Mouse (Mus musculus): Measurements from ENCODE around the gene Rapgef5.
"Not testable (repeated sequence)": the region's sequence is repeated elsewhere in the genome, so short reads cannot be mapped to it uniquely, and the experiment has no call there.

Gene Rapgef5

DNA sequence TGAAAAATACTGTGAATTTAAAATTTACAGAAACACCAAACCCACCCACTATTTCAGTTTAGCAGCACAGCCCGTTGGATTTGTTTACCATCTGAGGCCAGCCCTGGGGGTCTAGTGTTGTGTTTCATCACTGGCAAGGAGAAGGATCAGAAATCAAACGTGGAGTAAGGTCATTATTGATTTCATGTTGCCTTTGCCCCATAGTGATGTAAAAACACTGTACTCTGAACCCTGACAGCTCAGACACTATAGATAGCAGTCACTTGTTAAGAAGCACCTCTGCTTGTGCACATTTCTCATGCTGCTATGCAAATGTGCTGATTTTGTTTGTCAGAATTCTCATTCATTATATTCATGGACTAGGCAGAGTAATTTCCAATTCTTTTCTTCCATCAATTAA, 265.1 kb downstream of the Rapgef5 start:
- no peak for DNase-seq

GRCm38 (mm10) chr12:117783426-117783825, 267.1 kb downstream of the Rapgef5 start:
- no peak for DNase-seq

GRCm38 (mm10) chr12:117786621-117787020, 270.3 kb downstream of the Rapgef5 start:
- no peak for DNase-seq

- no peak for DNase-seq
Measured at GRCm38 (mm10) chr12:117788513-117789011, 272.3 kb downstream of the Rapgef5 start.

GRCm38 (mm10) chr12:117789017-117789416, 272.7 kb downstream of the Rapgef5 start:
- no peak for DNase-seq

- DNase-seq = no peak
Measured at GRCm38 (mm10) chr12:117795303-117795702, 279.0 kb downstream of the Rapgef5 start.

DNA sequence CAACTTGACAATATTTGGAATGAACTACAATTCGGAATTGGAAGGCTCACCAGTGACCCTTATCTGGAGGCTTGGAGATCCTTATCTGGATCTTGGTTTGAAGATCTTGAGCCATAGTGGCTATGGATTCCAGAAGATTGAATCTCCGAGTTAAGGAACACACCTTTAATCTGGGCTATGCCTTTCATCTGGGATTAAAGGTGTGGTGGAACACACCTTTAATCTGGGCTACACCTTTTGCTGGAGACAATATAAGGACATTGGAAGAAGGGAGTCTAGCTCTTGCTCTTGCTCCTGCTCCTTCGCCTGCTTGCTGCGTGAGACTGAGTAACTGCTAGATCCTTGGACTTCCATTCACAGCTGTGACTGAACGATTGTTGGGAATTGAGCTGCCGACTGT, 287.7 kb downstream of the Rapgef5 start, which contains the start of gene Cdca7l:
Gene Cdca7l (plus strand): TSS at position 301 of the 400 bp plus-strand sequence.
- DNase-seq = not testable (repeated sequence)

GRCm38 (mm10) chr12:117805576-117805975, 289.3 kb downstream of the Rapgef5 start:
- no peak for DNase-seq

DNA sequence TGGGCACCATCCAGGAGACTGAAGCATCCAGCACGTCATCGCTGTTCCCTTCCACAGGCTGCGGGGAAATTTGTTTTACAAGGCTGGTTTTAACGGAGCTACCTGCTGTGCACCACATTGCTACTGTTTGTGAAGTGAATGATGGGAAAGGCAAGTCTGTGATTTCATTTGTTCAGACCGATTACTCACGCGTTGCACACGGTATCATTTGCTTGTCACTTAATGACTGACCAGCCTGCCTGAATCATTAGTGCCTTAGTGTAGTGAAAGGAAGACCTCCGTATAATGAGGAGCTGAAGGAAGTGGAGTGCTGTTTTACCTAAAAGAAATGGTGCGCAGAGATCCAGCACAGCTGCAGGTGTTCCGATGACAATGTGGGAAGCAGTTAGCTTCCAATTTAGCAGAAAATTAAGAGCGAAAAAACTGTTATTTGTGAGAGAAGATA, 289.8 kb downstream of the Rapgef5 start:
- no peak for DNase-seq

GRCm38 (mm10) chr12:117806470-117806869, 290.2 kb downstream of the Rapgef5 start:
- DNase-seq = no peak

DNA sequence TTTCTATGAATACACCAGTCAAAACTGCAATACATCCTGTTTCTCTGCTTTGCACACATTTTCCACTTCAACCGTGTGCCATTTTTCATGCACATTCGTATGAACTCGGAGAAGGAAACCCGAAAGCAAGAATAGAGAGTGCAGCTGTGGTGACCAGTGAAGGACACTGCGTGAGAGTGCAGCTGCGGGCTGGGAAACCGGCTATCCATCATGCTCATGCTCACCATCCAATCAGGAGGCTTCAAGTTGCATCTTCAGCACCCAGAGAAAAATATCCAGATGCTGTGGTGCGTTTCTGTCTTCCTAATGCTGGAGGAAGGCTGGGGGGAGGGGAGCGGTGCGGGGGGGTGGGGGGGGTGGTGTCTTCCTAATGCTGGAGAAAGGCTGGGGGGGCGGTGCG, 291.4 kb downstream of the Rapgef5 start:
- DNase-seq = no peak

GRCm38 (mm10) chr12:117808355-117809326, 292.4 kb downstream of the Rapgef5 start:
- DNase-seq = no peak

Data from lung, adult 18-20 months (tissue).